Mouse (Mus musculus) heart, postnatal 25 days (tissue): ENCODE measurements at regions not wholly inside any gene's neighbourhood (a gene's known extent, or its start where the extent isn't known, plus 50 kb on each side); places are given as distances from the start of the nearest gene placed in this dataset.
"Not testable (repeated sequence)": the region's sequence is repeated elsewhere in the genome, so short reads cannot be mapped to it uniquely, and the experiment has no call there.

ENCODE experiments used
- DNase-seq: peaks from one replicate; pipeline ENCODE4 v3.0.0; 2022; ENCODE audit warnings: low spot score
- intact Hi-C: fragments of 180-260 bp; cut with DNase I; formaldehyde crosslinking; loops from one replicate; pipeline ENCODE4 v1.15.1; 2025

- intact Hi-C loops = no loop called here
- DNase-seq = no peak
Observed at GRCm38 (mm10) chr9:15420677-15421076, 63.1 kb upstream of the Cep295 start.

- DNase-seq = no peak
- intact Hi-C loops = no loop called here
Observed at GRCm38 (mm10) chr9:15421864-15422263, 64.3 kb upstream of the Cep295 start.

DNA sequence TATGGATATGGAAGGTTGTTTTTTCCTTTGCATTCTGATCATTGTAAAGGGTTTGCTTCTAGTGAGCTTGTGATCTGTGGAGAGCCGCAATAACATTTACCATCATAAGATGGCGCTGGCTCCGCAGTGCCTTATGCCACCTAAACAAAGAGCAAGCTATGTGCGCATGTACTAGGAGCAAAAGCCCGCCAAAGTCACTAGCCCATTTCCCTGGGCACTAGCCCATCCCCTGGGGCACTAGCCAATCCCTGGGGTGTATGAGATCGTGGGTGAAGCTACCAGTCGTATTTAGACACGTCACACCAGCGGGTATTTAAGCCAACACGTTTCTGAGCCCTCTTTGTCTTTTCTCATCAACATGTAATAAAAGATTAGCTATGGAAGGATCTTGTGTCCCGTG, 59.0 kb upstream of the Smco4 start:
- intact Hi-C loops = loop anchor here (1.0 to 5.0 kb wide), 2 partner anchors 58 to 248 kb away; partner anchors contain the start of gene Smco4
- not testable (repeated sequence) for DNase-seq

GRCm38 (mm10) chr9:15439319-15439980, 53.8 kb upstream of the Smco4 start:
- intact Hi-C loops = no loop called here
- no peak for DNase-seq

DNA sequence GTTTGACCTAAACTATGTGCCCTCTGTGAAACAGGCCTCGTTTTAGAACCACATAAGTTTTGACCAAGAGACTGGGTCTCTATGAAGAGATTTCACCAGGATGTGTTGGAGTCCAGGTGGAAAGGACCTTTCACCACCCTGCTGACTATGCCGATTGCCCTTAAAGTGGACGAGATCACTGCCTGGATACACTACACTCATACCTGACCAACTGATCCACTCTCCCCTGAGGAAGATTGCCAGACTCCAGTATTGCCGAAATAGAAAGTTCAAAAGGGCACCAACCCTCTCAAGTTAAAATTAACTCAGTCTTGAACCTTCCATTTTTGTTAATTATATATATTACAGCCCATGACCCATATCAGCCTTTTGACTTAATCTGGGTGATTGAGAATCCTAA, 51.1 kb upstream of the Smco4 start:
- DNase-seq = no peak
- intact Hi-C loops = no loop called here
